Mouse (Mus musculus) MEL (cell line): Measurements from ENCODE around the gene Spata3. TPM values are rescaled to one million over a fixed set of nuclear protein-coding genes. Genes with fewer than 3 reads are reported as not detected.

Experiments used
- DNase-seq: peaks from one replicate; pipeline ENCODE4 v3.0.0; 2011; ENCODE audit warnings: low read depth, low spot score
- H3K27ac ChIP-seq: 2 replicates; pipeline ENCODE4 v1.5.1; 2012; ENCODE audit warnings: low read depth, mild to moderate bottlenecking, control low read depth, low read length, moderate library complexity; ENCODE audit not compliant: control insufficient read depth
- H3K27me3 ChIP-seq, 2 experiments: fragments of 150-350 bp in 1 of 2; sonication (generic) in 1 of 2; 2 replicates each; pipeline ENCODE4 v1.6.1; 2012; ENCODE audit warnings: low read length in 2 of 2, mild to moderate bottlenecking in 2 of 2, improper control_type of control experiment in 1 of 2, moderate library complexity in 1 of 2; ENCODE audit not compliant: insufficient read depth in 2 of 2, control insufficient read depth in 1 of 2
- H3K36me3 ChIP-seq, 2 experiments: 2 replicates each; pipeline ENCODE4 v1.6.1; 2012 to 2014; ENCODE audit warnings: low read length in 2 of 2, improper control_type of control experiment in 1 of 2, inconsistent platforms in 1 of 2, mild to moderate bottlenecking in 1 of 2; ENCODE audit not compliant: insufficient read depth in 2 of 2, control insufficient read depth in 1 of 2
- H3K4me1 ChIP-seq, 2 experiments: fragments of 150-350 bp in 1 of 2; sonication (generic) in 1 of 2; 2 replicates each; pipeline ENCODE4 v1.6.1; 2012; ENCODE audit warnings: low read length in 2 of 2, improper control_type of control experiment in 1 of 2, mild to moderate bottlenecking in 1 of 2; ENCODE audit not compliant: insufficient read depth in 2 of 2, control insufficient read depth in 1 of 2
- H3K4me3 ChIP-seq, 2 experiments: fragments of 150-350 bp in 1 of 2; sonication (generic) in 1 of 2; 2 replicates each; pipeline ENCODE4 v1.5.1; 2012; ENCODE audit warnings: low read depth in 2 of 2, low read length in 2 of 2, mild to moderate bottlenecking in 2 of 2, moderate library complexity in 2 of 2, control low read depth in 1 of 2, improper control_type of control experiment in 1 of 2; ENCODE audit not compliant: control insufficient read depth in 1 of 2, insufficient read depth in 1 of 2
- H3K79me2 ChIP-seq: 2 replicates; pipeline ENCODE4 v1.6.1; 2012; ENCODE audit warnings: mild to moderate bottlenecking, low read length, moderate library complexity; ENCODE audit not compliant: control insufficient read depth, poor library complexity, insufficient read depth
- H3K9ac ChIP-seq: 2 replicates; pipeline ENCODE4 v1.6.1; 2012; ENCODE audit warnings: low read depth, mild to moderate bottlenecking, control low read depth, low read length, moderate library complexity; ENCODE audit not compliant: control insufficient read depth, poor library complexity, severe bottlenecking
- H3K9me3 ChIP-seq: fragments of 150-350 bp; sonication (generic); replicated peaks from 2 replicates; pipeline ENCODE4 v1.6.1; 2012; ENCODE audit warnings: mild to moderate bottlenecking, low read length, improper control_type of control experiment, moderate library complexity; ENCODE audit not compliant: insufficient read depth
- KAT2A ChIP-seq: conservative IDR thresholded peaks from 2 replicates; pipeline ENCODE4 v1.6.1; 2012; ENCODE audit warnings: low read depth, low read length, improper control_type of control experiment, inconsistent platforms
- MAFK ChIP-seq: IDR thresholded peaks from 2 replicates; pipeline ENCODE4 v1.6.1; 2011; ENCODE audit warnings: low read depth, mild to moderate bottlenecking, low read length, improper control_type of control experiment, borderline replicate concordance
- MAX ChIP-seq: IDR thresholded peaks from 2 replicates; pipeline ENCODE4 v1.6.1; 2011; ENCODE audit warnings: low read length, improper control_type of control experiment
- MAZ ChIP-seq: IDR thresholded peaks from 2 replicates; pipeline ENCODE4 v1.6.1; 2012; ENCODE audit warnings: low read depth, mild to moderate bottlenecking, inconsistent platforms, low read length, improper control_type of control experiment
- RCOR1 ChIP-seq: IDR thresholded peaks from 2 replicates; pipeline ENCODE4 v1.6.1; 2012; ENCODE audit warnings: low read depth, mild to moderate bottlenecking, inconsistent platforms, low read length, improper control_type of control experiment
- polyA plus RNA-seq, 2 experiments: library from polyadenylated mRNA; stranded (reverse) in 1 of 2; unstranded in 1 of 2; fragments of >175 nt in 1 of 2; fragments of >200 nt in 1 of 2; gene quantifications; 2 replicates each; pipeline versions ENCODE4 v1.2.1 to v1.2.4; 2012; ENCODE audit warnings: low replicate concordance in 2 of 2, low read depth in 1 of 2; ENCODE audit not compliant: insufficient read length in 2 of 2, insufficient read depth in 1 of 2, missing spikeins in 1 of 2
- total RNA-seq: library from RNA; depleted of rRNA; stranded (reverse); fragments of 300-350 nt; gene quantifications from 2 replicates; pipeline ENCODE4 v1.2.3, GENCODE M21; 2012; rRNA removed

Gene Spata3
- total and polyA plus RNA-seq, 3 experiments: not detected

DNA sequence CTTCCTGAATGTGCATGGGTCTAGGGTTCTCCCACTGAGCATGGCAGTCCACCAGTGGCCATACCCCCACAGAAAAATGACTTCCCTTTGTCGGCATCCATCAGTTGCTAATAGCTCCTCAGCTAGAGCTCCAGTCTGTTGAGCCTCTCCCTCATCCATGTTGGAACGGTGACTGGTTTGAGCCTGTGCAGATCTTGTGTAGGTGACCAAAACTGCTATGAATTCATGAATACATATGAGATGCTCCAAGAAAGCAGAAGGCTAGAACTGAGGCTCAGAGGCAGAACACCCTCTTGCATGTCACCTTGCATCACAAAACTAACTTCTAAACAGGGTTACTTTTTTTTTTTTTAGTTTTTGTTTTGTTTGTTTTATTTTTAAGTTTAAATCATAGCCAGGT, 59.9 kb downstream of the Spata3 start:
- no peak for TF ChIP-seq MAZ
- TF ChIP-seq MAX: no peak
- TF ChIP-seq KAT2A: no peak
- TF ChIP-seq MAFK: no peak
- TF ChIP-seq RCOR1: no peak
- TF ChIP-seq, all 39 proteins: peak for 0
- peaks cover 0 to 50% of the 10 kb centered on the region in 2 experiments; a peak in 2 of 4 replicates for H3K36me3 ChIP-seq
- H3K4me1 ChIP-seq: no peaks in the 10 kb centered on the region

More for the DNA sequence above, 59.9 kb downstream of the Spata3 start:
- no peaks in the 10 kb centered on the region for H3K27me3 ChIP-seq
- H3K79me2 ChIP-seq: no peaks in the 10 kb centered on the region
- H3K9me3 ChIP-seq: no peaks in the 10 kb centered on the region
- H3K9ac ChIP-seq: no peak overlapping the region
- DNase-seq: no peak
- H3K4me3 ChIP-seq: no peak overlapping the region
- no peak overlapping the region for H3K27ac ChIP-seq

Other genes starting within 250 kb of the Spata3 start
- 13.0 and 15.4 TPM in 2 replicates for gene A630001G21Rik, start 238.2 kb upstream of the Spata3 start, total RNA-seq
- 10 to 100 TPM in 1 of 2 experiments, not detected in 1; 24.0 TPM for gene A630001G21Rik, start 238.2 kb upstream of the Spata3 start, polyA plus RNA-seq
- 68.7 and 72.5 TPM in 2 replicates for gene Cab39, start 223.4 kb upstream of the Spata3 start, total RNA-seq
- 100 to 1,000 TPM in 1 of 2 experiments, 10 to 100 TPM in 1; 66.5 to 144 TPM for gene Cab39, start 223.4 kb upstream of the Spata3 start, polyA plus RNA-seq
- 22.6 and 24.8 TPM in 2 replicates for gene Itm2c, start 122.5 kb upstream of the Spata3 start, total RNA-seq
- gene Itm2c, start 122.5 kb upstream of the Spata3 start, polyA plus RNA-seq: 10 to 100 TPM in 1 of 2 experiments, not detected in 1; 28.2 TPM
- gene 4933407L21Rik, start 88.3 kb upstream of the Spata3 start, total RNA-seq: not detected in 2 replicates
- gene 4933407L21Rik, start 88.3 kb upstream of the Spata3 start, polyA plus RNA-seq: not detected
- gene Gpr55, start 55.8 kb upstream of the Spata3 start, total RNA-seq: 0.04 TPM in 1 of 2 replicates, not detected in the other
- gene Gpr55, start 55.8 kb upstream of the Spata3 start, polyA plus RNA-seq: under 1 TPM in 1 of 2 experiments, not detected in 1; 0.01 TPM
- not detected in 2 replicates for gene 2810459M11Rik, start 29.0 kb downstream of the Spata3 start, total RNA-seq
- not detected for gene 2810459M11Rik, start 29.0 kb downstream of the Spata3 start, polyA plus RNA-seq
- gene Psmd1, start 47.6 kb downstream of the Spata3 start, total RNA-seq: 116 and 146 TPM in 2 replicates
- 100 to 1,000 TPM in 1 of 2 experiments, 10 to 100 TPM in 1; 57.9 to 155 TPM for gene Psmd1, start 47.6 kb downstream of the Spata3 start, polyA plus RNA-seq
- 0.07 and 0.15 TPM in 2 replicates for gene Htr2b, start 95.2 kb downstream of the Spata3 start, total RNA-seq
- gene Htr2b, start 95.2 kb downstream of the Spata3 start, polyA plus RNA-seq: under 1 TPM in 1 of 2 experiments, not detected in 1; 0.22 TPM
- 0.26 and 0.65 TPM in 2 replicates for gene Gm21972, start 116.8 kb downstream of the Spata3 start, total RNA-seq
- 10 to 100 TPM in 1 of 2 experiments, not detected in 1; 52.7 TPM for gene Gm21972, start 116.8 kb downstream of the Spata3 start, polyA plus RNA-seq
- 5.9 and 7.2 TPM in 2 replicates for gene Armc9, start 138.0 kb downstream of the Spata3 start, total RNA-seq
- 10 to 100 TPM in 1 of 2 experiments, not detected in 1; 12.0 TPM for gene Armc9, start 138.0 kb downstream of the Spata3 start, polyA plus RNA-seq